Mouse (Mus musculus) olfactory bulb, adult 2 months (tissue): ENCODE results near the gene Slc2a12.

Source experiments
- CTCF ChIP-seq: fragments of 200-500 bp; IDR thresholded peaks from 2 replicates; pipeline ENCODE4 v1.5.1; 2012; ENCODE audit warnings: low read depth, mild to moderate bottlenecking, low read length, moderate library complexity; ENCODE audit not compliant: insufficient read depth
- POLR2A ChIP-seq: fragments of 200-500 bp; IDR thresholded peaks from 2 replicates; pipeline ENCODE4 v1.6.1; 2012; ENCODE audit warnings: mild to moderate bottlenecking, low read depth, low read length, moderate library complexity; ENCODE audit not compliant: insufficient read depth

GRCm38 (mm10) chr10:22730266-22730991, 85.6 kb downstream of the Slc2a12 start:
- no peak for TF ChIP-seq CTCF
- no peak for TF ChIP-seq POLR2A
